Mouse (Mus musculus) cerebellum, adult (tissue): Measurements from ENCODE around the gene Caskin1.

Experiments used
- ATAC-seq: cut with Nextera tagmentation; 2 replicates; pipeline ENCODE4 v1.9.2; 2017; ENCODE audit warnings: mild to moderate bottlenecking, moderate library complexity, mixed read lengths; ENCODE audit not compliant: insufficient number of reproducible peaks, low FRiP score, low TSS enrichment

The Caskin1 gene

DNA sequence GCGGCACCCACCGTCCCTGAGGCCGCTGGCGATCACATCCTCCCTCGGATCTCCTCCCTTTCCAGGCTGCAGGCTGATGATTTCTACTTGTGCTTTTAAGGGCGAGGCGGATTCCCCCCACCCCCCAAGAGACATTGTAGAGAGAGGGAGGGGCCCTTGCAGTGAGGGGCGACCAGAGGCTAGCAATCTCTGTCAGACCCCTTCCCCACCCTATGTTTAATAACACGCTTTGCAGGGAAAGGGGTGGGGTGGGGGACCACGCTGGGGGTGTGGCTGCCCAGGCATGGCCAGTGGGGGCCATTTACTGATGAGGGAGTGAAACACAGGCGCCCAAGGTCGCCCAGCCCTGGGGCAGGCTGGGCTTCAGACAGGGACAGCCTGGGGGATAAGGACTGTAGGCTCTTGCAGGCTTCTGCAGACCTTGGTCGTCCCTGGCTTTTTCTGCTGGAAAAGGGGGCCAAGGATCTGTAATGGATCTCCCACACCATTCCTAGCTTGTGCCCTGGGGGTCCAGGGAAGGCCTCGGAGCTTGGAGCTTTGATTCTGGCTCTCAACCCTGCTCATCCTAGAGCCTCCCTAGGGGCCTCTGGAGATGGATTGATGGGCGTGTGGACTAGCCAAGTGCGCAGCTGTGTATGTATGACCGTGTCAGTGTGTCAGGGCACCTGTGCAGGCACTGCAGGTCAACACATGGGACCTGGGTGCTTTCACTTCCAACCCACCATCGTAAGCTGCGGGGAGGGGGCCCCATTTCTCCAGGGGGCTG is 1.0 kb downstream of the Caskin1 start:
- ATAC-seq, result no peak

DNA sequence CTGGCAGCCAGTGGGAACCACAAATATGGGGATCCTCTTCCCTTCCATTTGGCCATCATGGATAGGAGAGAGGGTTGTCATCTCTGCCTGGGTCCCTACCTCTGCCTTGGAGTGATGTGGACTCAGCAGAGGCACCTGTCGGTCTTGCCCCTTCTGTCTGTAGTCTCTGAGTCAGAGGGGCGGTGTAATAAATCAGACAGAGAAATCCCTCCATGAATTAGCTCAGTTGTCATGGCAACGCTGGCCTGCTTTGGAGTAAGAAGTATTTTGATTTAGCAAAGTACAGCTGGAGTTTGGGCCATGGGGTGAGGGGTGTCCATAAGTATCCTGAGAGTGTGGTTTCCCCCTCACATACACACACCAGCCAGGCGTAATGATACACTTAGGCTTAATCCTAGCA is 2.0 kb downstream of the Caskin1 start:
- no peak for ATAC-seq

DNA sequence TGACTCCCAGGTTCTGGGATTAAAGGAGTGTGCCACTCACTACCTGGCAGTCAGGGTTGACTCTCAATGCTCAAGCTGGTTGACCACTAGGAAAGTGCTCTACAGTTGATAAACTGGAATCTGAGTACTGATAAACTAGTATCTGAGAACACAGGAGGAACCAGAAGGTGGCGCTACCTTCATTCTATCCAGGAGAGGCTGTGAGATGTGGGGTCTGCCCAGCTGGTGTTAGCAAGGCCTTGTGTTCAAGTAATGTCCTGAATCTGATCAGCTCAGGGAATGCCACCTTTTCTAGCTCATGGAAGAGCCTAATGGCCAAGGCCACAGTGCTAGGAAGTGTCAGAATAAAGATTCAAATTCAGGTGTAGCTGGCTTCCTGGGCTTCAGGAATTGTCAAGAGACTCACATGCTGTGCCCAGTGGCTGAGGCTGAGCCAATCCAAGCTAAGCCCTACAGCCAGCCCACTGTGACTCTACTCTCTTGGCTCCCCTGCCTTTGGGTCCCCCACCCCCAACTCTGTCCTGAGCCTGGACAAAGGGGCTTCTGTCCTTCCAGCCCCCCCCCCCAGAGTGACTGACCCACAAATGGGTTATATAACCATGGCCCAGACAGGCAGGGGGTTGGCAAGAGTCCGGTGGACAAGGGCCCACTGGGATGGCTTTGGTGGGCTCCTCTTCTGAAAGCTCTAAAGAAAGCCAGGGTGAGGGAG is 6.4 kb downstream of the Caskin1 start:
- ATAC-seq, result no peak; the same call in 1 of the 2 replicates

DNA sequence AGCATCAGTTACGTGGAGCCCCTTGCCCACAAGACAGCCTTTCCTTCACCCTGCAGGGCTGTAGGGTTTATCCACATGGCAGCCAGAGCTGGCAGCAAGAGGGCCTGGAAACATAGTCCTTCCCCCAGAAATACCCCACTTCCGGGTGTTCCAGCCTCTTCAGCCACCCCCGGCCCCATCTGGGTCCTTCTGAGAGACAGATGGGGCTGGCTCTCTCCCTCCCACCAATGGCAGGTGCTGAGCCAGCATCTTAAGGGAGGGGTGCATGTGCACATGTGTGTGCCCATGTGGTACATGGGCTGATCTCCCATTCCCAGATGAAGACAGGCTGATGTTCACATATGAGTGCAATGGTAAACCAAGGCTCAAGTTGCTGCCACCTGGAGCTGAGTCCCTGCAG is 7.0 kb downstream of the Caskin1 start:
- ATAC-seq, result no peak

DNA sequence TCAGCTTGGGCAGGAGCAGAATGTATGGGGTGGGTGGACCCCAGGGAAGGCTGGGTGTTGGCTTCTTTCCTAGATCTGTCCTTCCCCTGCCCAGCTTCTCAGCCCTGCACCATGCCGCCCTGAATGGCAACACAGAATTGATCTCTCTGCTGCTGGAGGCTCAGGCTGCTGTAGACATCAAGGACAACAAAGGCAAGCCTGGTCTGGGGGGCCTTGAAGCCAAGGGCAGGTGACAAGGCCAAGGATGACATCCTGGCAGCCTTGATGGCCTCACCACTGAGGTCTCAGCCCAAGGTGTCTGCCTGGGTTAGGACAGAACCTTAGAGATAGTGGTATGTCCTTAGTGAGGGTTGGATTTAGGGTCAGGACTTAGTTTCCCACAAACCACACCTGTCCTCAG is 7.6 kb downstream of the Caskin1 start:
- ATAC-seq, result no peak

DNA sequence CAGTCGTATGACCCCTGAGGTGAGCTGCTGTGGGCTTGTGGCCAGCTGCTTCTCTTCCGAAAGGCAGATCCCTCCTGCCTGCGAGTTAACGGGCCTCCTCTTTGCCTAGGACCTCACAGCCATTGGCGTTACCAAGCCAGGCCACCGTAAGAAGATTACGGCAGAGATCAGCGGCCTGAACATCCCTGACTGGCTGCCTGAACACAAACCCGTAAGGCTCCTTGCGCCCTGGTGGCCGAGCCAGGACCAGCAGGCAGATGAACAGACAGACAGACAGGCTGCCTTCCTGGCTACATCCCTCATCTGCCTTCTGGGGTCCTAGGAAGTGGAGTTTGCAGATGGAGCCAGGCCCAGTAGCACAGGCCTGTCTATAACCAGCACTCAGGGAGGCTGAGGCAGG is 13.8 kb downstream of the Caskin1 start:
- ATAC-seq, result no peak

DNA sequence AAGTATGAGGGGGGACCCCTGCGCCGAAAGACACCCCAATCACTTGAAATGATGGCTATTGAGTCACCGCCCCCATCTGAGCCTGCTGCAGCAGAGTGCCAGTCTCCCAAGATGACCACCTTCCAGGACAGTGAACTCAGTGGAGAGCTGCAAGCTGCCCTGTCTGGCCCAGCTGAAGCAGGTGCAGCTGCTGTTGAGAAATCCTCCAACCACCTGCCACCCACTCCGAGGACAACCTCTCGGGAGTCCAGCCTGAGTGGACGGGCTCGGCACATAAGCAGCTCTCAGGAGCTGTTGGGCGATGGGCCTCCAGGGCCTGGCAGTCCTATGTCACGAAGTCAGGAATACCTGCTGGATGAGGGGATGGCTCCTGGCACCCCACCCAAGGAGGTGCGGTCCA is 15.7 kb downstream of the Caskin1 start:
- ATAC-seq, result no peak

DNA sequence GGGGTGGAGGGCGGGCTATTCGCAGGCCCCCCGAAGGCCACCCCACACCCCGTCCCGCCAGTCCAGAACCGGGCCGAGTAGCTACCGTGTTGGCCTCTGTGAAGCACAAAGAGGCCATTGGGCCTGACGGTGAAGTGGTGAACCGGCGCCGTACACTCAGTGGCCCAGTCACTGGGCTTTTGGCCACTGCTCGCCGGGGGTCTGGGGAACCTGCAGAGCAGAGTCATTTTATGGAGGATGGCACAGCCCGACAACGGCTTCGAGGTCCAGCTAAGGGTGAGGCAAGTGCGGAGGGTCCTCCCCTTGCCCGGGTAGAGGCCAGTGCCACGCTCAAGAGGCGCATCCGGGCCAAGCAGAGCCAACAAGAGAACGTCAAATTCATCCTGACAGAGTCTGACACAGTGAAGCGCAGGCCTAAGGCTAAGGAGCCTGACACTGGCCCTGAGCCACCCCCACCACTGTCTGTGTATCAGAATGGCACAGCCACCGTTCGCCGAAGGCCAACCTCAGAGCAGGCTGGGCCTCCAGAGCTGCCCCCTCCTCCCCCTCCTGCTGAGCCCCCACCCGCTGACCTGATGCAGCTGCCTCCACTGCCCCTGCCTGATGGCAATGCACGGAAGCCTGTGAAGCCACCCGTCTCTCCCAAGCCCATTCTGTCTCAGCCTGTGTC is 17.0 kb downstream of the Caskin1 start:
- ATAC-seq, result no peak

DNA sequence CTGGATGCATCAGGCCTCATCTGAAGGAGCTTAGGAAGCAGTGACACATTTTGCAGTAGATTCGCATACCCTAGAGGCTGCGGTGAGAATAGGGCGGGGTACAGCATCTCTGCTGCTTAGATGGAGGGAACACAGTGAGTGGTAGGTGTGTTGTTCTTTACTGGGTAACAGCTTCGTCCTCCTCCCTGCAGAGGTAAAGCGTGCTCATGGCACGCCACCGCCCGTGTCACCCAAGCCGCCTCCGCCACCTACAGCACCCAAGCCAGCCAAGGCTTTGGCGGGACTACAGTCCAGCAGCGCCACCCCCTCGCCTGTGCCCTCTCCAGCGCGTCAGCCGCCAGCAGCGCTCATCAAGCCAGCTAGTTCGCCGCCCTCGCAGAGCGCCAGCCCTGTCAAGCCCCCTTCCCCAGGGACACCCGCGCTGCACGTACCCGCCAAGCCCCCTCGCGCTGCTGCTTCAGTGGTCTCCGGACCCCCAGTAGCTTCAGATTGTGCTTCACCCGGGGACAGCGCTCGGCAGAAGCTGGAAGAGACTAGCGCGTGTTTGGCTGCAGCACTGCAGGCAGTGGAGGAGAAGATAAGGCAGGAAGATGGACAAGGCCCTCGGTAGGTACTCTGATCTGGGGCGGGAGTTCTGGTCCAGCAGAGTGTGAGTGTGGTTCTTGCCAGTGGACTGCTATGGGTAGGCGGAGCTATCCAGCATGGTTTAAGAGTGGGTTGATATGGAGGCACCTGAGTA is 18.1 kb downstream of the Caskin1 start:
- ATAC-seq, result no peak

DNA sequence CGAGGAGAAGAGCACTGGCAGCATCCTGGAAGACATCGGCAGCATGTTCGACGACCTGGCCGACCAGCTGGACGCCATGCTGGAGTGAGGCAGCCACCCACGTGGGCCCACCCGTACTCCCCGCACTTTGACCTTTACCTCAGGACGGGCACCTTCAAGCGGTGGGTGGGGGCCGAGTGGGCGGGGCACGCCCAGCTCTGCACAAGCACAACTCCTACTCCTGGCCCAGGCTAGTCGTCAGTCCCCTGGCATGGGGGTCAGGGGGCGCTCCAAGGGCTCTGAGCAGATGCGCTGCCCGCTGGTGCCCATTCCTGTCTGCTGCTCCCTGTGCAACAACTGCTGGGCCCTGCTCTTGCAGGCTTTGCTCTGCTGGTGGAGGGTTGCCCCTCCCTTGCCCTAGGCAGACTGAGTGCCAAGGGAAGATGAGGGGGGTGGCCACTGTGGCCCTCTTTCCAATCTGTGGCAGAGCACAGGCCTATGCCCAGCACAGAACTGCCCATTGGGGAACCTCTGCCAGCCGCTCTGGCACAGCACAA is 18.8 kb downstream of the Caskin1 start:
- ATAC-seq, result no peak

DNA sequence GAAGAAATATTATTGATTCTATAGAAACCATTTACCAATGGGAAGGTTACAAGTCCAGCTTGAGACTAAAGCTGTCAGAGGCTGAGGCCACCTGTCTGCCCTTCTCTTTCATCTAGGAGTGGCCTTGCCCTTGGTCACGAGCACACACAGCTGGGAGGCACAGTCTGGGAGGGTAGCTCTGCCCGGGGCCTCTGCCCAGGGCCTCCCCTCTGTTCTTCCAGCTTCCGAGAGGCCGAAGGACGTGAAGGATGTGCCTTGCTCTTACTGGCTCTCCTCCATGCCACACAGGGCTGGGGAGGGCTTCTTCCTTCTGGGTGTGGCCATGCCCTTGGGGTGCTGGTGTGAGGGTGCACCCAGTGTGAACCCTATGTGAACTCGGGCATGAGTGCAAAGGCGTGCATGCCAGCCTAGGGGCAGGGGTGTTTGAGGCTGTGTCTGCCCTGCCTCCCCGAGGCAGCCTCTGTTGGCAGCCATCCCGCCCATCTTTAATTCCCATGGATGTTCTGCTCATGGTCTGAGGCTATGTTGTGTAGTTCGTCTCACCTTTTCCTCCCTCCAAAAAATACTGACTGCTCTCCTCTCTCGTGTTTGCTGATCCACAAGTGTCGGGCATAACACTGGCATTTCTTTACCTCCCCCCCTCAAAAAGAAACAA is 19.5 kb downstream of the Caskin1 start:
- no peak for ATAC-seq

DNA sequence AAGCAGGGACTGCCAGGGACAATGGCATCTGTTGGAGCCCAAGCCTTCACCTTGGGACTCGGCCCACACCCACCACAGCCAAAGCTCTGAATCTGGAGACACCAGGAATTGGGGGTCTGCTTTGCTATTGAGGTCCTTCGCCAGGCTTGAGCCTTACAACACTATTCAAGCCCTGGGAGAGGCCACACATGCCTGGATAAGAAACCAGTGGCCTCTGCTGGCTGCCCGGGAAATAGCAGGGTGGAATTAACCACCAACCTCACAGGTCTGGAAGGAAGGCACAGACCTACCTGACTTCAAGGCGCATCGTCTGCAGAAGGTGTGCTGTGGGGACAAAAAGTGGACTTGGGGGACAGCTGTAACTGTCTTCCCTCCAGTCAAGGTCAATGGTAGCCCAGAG is 25.2 kb downstream of the Caskin1 start:
- no peak for ATAC-seq

DNA sequence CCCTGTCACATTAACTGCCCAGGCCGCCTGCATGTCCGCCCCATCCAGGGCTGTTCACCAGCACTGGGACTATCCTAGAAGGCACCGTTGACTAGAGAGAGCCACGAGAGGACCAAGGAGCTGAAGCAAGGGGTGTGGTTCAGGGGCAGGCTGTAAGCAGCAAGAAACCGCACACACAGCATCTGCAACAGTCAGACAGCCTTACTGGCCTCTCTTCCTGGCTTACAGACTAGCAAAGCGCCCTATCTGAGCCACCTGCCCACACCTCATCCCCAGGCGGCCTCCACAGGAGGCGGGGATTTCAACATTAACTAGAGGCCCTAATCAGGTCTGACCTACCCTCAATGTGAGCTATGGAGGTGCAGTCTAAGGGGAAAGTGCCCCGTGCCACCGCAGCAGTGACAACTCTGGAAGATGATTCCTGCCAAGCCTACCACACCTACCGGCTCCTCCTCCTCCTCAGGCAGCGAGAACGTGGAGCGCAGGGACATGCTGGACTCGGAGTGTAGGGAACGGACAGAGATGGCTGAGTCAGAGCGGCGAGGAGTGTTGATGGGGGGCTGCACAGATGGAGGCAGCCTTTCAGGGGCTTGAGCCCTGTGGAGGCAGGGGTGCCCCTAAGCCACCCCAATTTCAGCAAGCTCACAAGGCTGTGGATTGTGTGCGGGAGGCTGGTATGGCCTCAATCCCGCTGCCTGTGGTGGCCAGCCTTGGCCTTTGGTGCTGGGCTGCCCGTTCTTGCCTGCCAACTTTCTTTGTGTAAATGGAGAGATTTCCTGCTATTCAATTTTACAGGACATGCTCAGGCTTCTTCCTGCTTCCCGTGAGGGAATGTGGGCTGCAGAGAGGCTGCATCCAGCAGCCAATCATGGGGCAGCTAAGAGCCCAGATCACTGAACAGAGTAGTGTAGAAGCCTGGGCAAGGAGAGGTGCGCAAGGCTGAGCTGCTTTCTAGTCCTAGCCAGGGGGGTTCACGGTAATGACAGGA is 26.2 kb downstream of the Caskin1 start:
- no peak for ATAC-seq

DNA sequence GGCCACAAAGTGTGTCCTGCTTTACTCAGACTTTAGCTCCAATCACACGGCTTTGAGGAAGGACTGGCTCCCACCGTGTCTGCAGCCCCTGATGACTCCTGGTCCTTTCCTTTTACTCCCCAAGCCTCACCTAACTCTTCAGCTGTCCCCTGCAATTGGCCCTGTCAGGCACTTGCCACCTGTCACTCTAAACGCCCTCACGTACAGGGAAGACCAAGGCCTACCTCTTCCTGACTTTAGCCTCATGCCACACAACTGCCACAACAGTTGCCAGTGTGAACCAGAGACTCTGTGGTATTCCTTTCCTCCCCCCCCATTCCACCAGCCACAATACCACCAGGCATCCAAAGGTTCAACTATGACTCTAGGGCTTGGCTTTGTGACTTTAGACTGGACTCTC is 32.0 kb downstream of the Caskin1 start:
- no peak for ATAC-seq

DNA sequence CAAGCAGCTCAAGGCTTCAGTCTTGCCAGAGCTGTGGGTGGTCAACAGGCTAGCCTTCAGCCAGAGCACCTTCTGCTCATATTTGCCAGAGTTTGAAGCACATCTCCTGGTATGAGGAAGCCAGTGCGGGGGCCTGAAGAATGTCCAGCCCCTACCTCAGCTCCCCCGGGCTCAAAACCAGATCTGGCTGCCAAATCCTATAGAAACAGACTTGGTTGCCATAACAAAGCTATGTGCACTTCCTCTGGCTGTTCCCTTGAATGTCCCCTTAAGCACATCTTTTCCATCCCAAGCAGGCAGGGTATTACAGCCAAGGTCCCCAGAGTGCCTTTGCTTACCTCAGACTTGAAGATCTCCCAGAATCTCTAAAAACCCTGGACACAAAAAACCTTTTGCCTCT is 36.3 kb downstream of the Caskin1 start:
- ATAC-seq, result no peak

DNA sequence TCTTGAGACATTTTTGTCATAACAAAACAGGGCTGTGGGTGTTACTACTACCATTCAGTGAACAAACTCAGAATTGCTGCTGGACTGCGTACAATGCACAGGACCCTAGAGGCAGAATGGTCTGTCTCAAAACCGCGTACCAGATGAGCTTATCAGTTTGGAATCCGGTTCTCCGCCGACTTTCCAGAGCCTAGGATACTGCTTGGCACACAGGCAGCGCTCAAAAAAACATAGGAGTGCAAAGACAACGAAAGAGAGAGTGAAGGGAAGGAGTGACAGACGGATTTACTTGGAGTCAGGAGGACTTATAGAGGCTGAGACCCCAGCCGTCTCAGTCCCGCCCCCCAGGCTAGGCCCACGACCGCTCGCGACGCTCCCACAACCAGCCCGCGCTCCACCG is 38.9 kb downstream of the Caskin1 start:
- ATAC-seq, result no peak

DNA sequence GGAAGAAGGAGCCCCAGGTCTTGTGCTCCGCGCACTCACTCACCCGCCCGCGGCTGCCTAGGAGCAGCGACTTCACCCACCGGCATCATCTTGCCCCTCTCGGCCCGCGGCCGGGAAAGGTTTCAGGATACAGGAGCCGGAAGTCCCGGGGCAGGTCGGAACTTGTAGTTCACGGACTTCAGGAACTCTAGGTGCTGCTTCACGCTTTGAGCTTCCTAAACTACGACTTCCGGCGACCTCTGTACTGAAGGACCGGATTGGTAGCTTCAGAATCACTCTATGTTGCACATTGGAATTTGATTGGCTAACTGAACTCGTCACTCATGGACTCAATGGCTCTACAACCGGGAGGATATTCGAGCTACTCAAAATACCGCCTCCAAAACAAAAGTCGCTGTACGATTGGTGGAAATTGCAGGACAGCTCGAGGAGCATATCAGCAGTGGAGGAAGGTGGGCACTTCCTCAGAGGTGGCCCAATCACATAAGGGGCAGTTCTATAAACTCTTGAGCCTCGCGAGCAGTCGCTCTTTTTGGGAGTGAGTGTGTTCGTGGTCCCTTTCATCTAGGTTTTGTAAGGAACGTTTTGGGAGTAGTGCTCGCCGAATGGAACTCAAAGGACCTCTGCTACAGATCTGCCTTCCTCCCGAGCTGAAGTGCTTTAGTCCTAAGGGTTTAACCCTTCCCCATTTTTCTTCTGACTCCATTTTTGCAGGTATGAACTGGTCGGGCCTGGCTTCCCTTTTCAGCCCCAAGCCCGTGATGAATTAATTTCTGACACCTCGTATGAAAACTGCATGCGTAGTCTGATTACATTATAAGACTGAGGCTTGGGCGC is 39.5 kb downstream of the Caskin1 start, which contains the start of gene Traf7:
Gene Traf7 (minus strand): TSS at position 216 of the 837 bp plus-strand sequence.
- peak; percentile 94 for ATAC-seq

DNA sequence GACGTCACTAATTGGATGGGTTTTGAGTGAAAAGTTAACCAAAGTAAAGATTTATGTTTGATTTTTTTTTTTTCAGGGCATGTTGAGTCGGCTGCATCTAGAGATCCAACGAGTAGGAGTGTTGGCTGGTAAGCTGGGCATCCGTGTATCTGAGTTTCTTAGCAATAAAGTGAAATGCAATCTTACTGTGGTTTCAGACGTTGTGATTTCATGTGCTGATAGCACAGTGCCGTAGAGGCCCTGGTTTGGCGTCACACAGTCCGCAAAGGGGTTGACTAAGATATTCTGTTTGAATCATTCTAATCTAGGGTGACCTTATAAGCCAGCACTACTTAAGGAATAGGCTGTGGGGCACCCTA is 40.1 kb downstream of the Caskin1 start:
- ATAC-seq, result no peak
